Comparison of ENCODE assay signal across 10 mouse cellular contexts in the genomic region with DNA sequence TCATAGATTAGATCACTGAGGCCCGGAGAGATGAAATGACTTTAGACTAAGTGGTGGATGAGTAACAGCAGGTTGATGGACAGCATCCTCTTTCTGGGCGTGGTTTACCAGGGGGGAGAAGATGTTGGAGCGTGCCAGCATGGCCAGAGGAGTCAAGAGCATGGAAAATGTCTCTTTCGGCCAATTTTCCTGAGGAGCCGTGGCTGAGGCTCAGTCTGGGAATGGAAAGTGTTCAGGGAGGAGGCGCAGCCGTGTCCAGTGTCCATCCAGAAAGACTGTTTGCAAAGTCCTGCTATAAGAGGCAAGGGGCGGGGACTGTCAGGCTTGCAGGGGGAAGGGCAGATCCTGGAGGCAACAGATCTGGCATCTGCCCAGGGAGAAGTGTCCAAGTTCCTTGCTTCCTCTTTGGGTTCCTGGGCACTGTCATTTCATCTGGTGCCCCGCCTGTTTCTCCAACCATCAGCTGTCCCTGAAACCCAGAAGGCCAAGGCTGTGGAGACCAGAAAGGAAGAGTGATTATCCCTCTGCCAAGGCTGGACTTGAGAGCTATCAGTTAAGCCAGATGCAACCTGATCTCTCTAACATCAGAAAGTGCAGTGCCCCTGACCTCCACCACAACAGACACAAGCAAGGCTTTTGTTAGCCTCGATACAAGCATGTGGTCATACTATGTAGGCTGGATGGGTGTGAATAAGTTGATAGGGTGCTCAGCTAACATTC. TPM values are rescaled to one million over a fixed set of nuclear protein-coding genes. Genes with fewer than 3 reads are reported as not detected.
A peak's percentile ranks its signal among the peaks of the same experiment; 100 is the strongest.
DNase-seq lines count a peak whose midpoint lies in the region; ATAC-seq and TF ChIP-seq lines count a peak whose summit lies in the region.
"Had no signal": no experiment of that assay in that cellular context is flagged by ENCODE, and none has a peak within 500 bp of the region (broad histone marks: within the 10 kb centered on the region; RNA-seq: fewer than 3 reads in every experiment).

No protein-coding gene starts in this region.

- H3K9me3 ChIP-seq in forebrain, postnatal 0 days (ENCODE audit: low read length), result no peaks in the 10 kb centered on the region
- H3K9me3 ChIP-seq in forebrain, embryonic 10.5 days, result no peaks in the 10 kb centered on the region
- H3K9me3 ChIP-seq in ES-E14 (ENCODE audit: control insufficient read depth, insufficient read depth, low read depth, low read length), result no peaks in the 10 kb centered on the region
- H3K9me3 ChIP-seq in kidney, embryonic 14.5 days (ENCODE audit: control insufficient read depth, low read length), result no peaks in the 10 kb centered on the region
- H3K9me3 ChIP-seq: midbrain, embryonic 12.5 days had no signal

- no peak for ATAC-seq in forebrain, postnatal 0 days
- ATAC-seq in kidney, embryonic 14.5 days (ENCODE audit: low FRiP score, low TSS enrichment), result peak; percentile 45; the same call in 1 of the 2 replicates
- ATAC-seq in monocyte, adult 5-6 weeks (replicated peaks; ENCODE audit: insufficient number of reproducible peaks, low FRiP score, low TSS enrichment, poor library complexity, severe bottlenecking), result 0 out of 2 replicates have a peak, but pooled peaks have one; percentile 36

- H3K4me3 ChIP-seq in forebrain, postnatal 0 days (ENCODE audit: low read depth, low read length), result no peak overlapping the region
- H3K4me3 ChIP-seq in forebrain, embryonic 10.5 days, result no peak overlapping the region
- H3K4me3 ChIP-seq in ES-E14 (ENCODE audit: insufficient read depth in 1 of 2, low read depth in 1 of 2, low read length in 2 of 2, poor library complexity in 1 of 2, severe bottlenecking in 1 of 2), result no peak overlapping the region
- H3K4me3 ChIP-seq in kidney, embryonic 14.5 days (ENCODE audit: low read length), result no peak overlapping the region
- H3K4me3 ChIP-seq: midbrain, embryonic 12.5 days had no signal

- no peak for TF ChIP-seq CTCF in forebrain, postnatal 0 days (IDR thresholded peaks at IDR 0.05; ENCODE audit: low read depth)

- no peaks in the 10 kb centered on the region for H3K27me3 ChIP-seq in forebrain, postnatal 0 days (ENCODE audit: insufficient read depth, low read length)
- H3K27me3 ChIP-seq in forebrain, embryonic 10.5 days (ENCODE audit: poor library complexity, severe bottlenecking), result no peaks in the 10 kb centered on the region
- H3K27me3 ChIP-seq in kidney, embryonic 14.5 days (ENCODE audit: control insufficient read depth, insufficient read depth, low read length), result no peaks in the 10 kb centered on the region
- H3K27me3 ChIP-seq: midbrain, embryonic 12.5 days had no signal

- no peak overlapping the region for H3K9ac ChIP-seq in forebrain, postnatal 0 days
- peak overlapping the region; percentile 29; the same call in 1 of the 2 replicates for H3K9ac ChIP-seq in ES-E14 (ENCODE audit: insufficient read depth, low read depth, low read length, poor library complexity, severe bottlenecking)
- no peak overlapping the region for H3K9ac ChIP-seq in kidney, embryonic 14.5 days (ENCODE audit: low read depth, low read length)
- H3K9ac ChIP-seq: midbrain, embryonic 12.5 days had no signal

- WGBS in forebrain, postnatal 0 days, result 77% methylated on average over 10 of the region's 10 CpGs
- WGBS in forebrain, embryonic 10.5 days, result 78% methylated on average over 10 of the region's 10 CpGs
- 61% methylated on average over 10 of the region's 10 CpGs for WGBS in kidney, embryonic 14.5 days

- peaks cover 14% of the 10 kb centered on the region for H3K4me1 ChIP-seq in forebrain, postnatal 0 days (ENCODE audit: insufficient read depth)
- peaks cover 15% of the 10 kb centered on the region for H3K4me1 ChIP-seq in forebrain, embryonic 10.5 days
- H3K4me1 ChIP-seq in ES-E14 (ENCODE audit: control insufficient read depth in 2 of 2, insufficient read depth in 2 of 2, low read length in 2 of 2, poor library complexity in 1 of 2), result no peaks in the 10 kb centered on the region; a peak in 1 of 4 replicates
- H3K4me1 ChIP-seq in kidney, embryonic 14.5 days (ENCODE audit: control insufficient read depth, insufficient read depth, low read length), result peaks cover 3% of the 10 kb centered on the region; the same call in 1 of the 2 replicates

- in situ Hi-C loops in ES-E14 (cut with MboI; ENCODE audit: low sequenced_read_pairs in 2 of 2, unreplicated experiment in 2 of 2), result no loop called here

- H3K36me3 ChIP-seq in forebrain, postnatal 0 days (ENCODE audit: insufficient read depth), result no peaks in the 10 kb centered on the region
- no peaks in the 10 kb centered on the region for H3K36me3 ChIP-seq in forebrain, embryonic 10.5 days (replicated peaks)
- no peaks in the 10 kb centered on the region for H3K36me3 ChIP-seq in ES-E14 (ENCODE audit: control insufficient read depth, insufficient read depth, low read length, poor library complexity, severe bottlenecking)
- H3K36me3 ChIP-seq in kidney, embryonic 14.5 days (ENCODE audit: control insufficient read depth, insufficient read depth, low read length), result no peaks in the 10 kb centered on the region
- H3K36me3 ChIP-seq: midbrain, embryonic 12.5 days had no signal

- peak overlapping the region; percentile 94; the same call in 1 of the 2 replicates for H3K27ac ChIP-seq in forebrain, postnatal 0 days (ENCODE audit: low read depth, low read length)
- no peak overlapping the region for H3K27ac ChIP-seq in forebrain, embryonic 10.5 days
- H3K27ac ChIP-seq in ES-E14 (ENCODE audit: insufficient read depth, low read depth, low read length, poor library complexity, severe bottlenecking), result no peak overlapping the region
- H3K27ac ChIP-seq in kidney, embryonic 14.5 days (ENCODE audit: low read depth, low read length), result no peak overlapping the region

- H3K4me2 ChIP-seq in forebrain, postnatal 0 days (ENCODE audit: low read depth), result no peak overlapping the region
- H3K4me2 ChIP-seq in kidney, embryonic 14.5 days (replicated peaks; ENCODE audit: low read depth, low read length), result no peak overlapping the region

- DNase-seq in forebrain, postnatal 0 days, result no peak
- no peak for DNase-seq in forebrain, embryonic 10.5 days (ENCODE audit: extremely low spot score, low spot score)
- DNase-seq in ES-E14 (ENCODE audit: low read depth, low spot score), result no peak
- DNase-seq in gastrocnemius, postnatal 10 days, result peak; percentile 60
- DNase-seq in right cerebral cortex, postnatal 14 days, result no peak
- no peak for DNase-seq in neural tube, embryonic 10.5 days (ENCODE audit: extremely low spot score, low spot score)

TF ChIP-seq in ES-E14, 5 proteins besides CTCF, POLR2A, EP300 and RAD21:
- no peak for TF ChIP-seq ZNF384 (IDR thresholded peaks at IDR 0.05; ENCODE audit: low read depth, low read length)
- TF ChIP-seq CHD2 (IDR thresholded peaks at IDR 0.05; ENCODE audit: low read depth, low read length), result no peak
- TF ChIP-seq MAFK (IDR thresholded peaks at IDR 0.05; ENCODE audit: insufficient read depth, low read depth, low read length), result no peak
- TF ChIP-seq ZC3H11A (IDR thresholded peaks at IDR 0.05; ENCODE audit: borderline replicate concordance, low read depth, low read length), result no peak
- no peak for TF ChIP-seq HCFC1 (IDR thresholded peaks at IDR 0.05; ENCODE audit: borderline replicate concordance, insufficient read depth, low read length)

RNA-seq across cellular contexts. Expression of a gene that starts 16.2 kb away (rescaled TPM):
- total RNA-seq in forebrain, postnatal 0 days (2014; rRNA removed), result 121 and 177 TPM in 2 replicates
- 165 and 166 TPM in 2 replicates for polyA plus RNA-seq in forebrain, postnatal 0 days (2015; fragmentation: Nextera tagmentation; extraction: Ambion mirVana)
- polyA plus RNA-seq in forebrain, embryonic 10.5 days (2016; fragmentation: Nextera tagmentation; extraction: Ambion mirVana), result 90.7 and 93.2 TPM in 2 replicates
- total RNA-seq in ES-E14 (2012; rRNA removed), result 55.0 and 91.6 TPM in 2 replicates
- 10 to 100 TPM; 56.0 to 61.1 TPM for total RNA-seq in gastrocnemius, postnatal 10 days (2021)
- polyA plus RNA-seq in kidney, embryonic 14.5 days (2014; fragmentation: Nextera tagmentation; extraction: Ambion mirVana), result 127 and 147 TPM in 2 replicates
- 74.4 to 107 TPM (median 101 TPM) in 3 replicates for total RNA-seq in monocyte, adult 5-6 weeks (2017)

RNA-seq across cellular contexts. Expression of a gene that starts 26.3 kb away (rescaled TPM):
- total RNA-seq in forebrain, postnatal 0 days (2014; rRNA removed), result 0.46 and 2.7 TPM in 2 replicates
- 0.44 and 0.53 TPM in 2 replicates for polyA plus RNA-seq in forebrain, postnatal 0 days (2015; fragmentation: Nextera tagmentation; extraction: Ambion mirVana)
- polyA plus RNA-seq in forebrain, embryonic 10.5 days (2016; fragmentation: Nextera tagmentation; extraction: Ambion mirVana), result 0.16 and 0.18 TPM in 2 replicates
- 0.16 and 0.18 TPM in 2 replicates for total RNA-seq in ES-E14 (2012; rRNA removed)
- 10 to 100 TPM in 1 of 2 experiments, 1 to 10 TPM in 1; 9.1 to 11.5 TPM for total RNA-seq in gastrocnemius, postnatal 10 days (2021)
- polyA plus RNA-seq in kidney, embryonic 14.5 days (2014; fragmentation: Nextera tagmentation; extraction: Ambion mirVana), result 46.9 and 61.8 TPM in 2 replicates
- 0.68 to 0.75 TPM in 2 of 3 replicates, not detected in the other for total RNA-seq in monocyte, adult 5-6 weeks (2017)
- polyA plus RNA-seq: midbrain, embryonic 12.5 days had no signal

RNA-seq across cellular contexts. Expression of a gene that starts 30.2 kb away (rescaled TPM):
- total RNA-seq in forebrain, postnatal 0 days (2014; rRNA removed), result not detected in 2 replicates
- not detected in 2 replicates for polyA plus RNA-seq in forebrain, postnatal 0 days (2015; fragmentation: Nextera tagmentation; extraction: Ambion mirVana)
- polyA plus RNA-seq in forebrain, embryonic 10.5 days (2016; fragmentation: Nextera tagmentation; extraction: Ambion mirVana), result not detected in 2 replicates
- 3.9 and 5.7 TPM in 2 replicates for total RNA-seq in ES-E14 (2012; rRNA removed)
- 1 to 10 TPM; 1.5 to 1.6 TPM for total RNA-seq in gastrocnemius, postnatal 10 days (2021)
- polyA plus RNA-seq in kidney, embryonic 14.5 days (2014; fragmentation: Nextera tagmentation; extraction: Ambion mirVana), result 28.2 and 37.2 TPM in 2 replicates
- total RNA-seq in monocyte, adult 5-6 weeks (2017), result not detected in 3 replicates
- polyA plus RNA-seq: midbrain, embryonic 12.5 days had no signal

RNA-seq across cellular contexts. Expression of a gene that starts 33.8 kb away (rescaled TPM):
- 21.5 and 30.8 TPM in 2 replicates for total RNA-seq in forebrain, postnatal 0 days (2014; rRNA removed)
- 26.6 and 29.9 TPM in 2 replicates for polyA plus RNA-seq in forebrain, postnatal 0 days (2015; fragmentation: Nextera tagmentation; extraction: Ambion mirVana)
- 39.1 and 40.3 TPM in 2 replicates for polyA plus RNA-seq in forebrain, embryonic 10.5 days (2016; fragmentation: Nextera tagmentation; extraction: Ambion mirVana)
- 39.3 and 87.4 TPM in 2 replicates for total RNA-seq in ES-E14 (2012; rRNA removed)
- 10 to 100 TPM; 12.5 to 19.3 TPM for total RNA-seq in gastrocnemius, postnatal 10 days (2021)
- polyA plus RNA-seq in kidney, embryonic 14.5 days (2014; fragmentation: Nextera tagmentation; extraction: Ambion mirVana), result 35.4 and 40.8 TPM in 2 replicates
- total RNA-seq in monocyte, adult 5-6 weeks (2017), result 10.0 to 12.9 TPM (median 10.6 TPM) in 3 replicates

RNA-seq across cellular contexts. Expression of a gene that starts 48.9 kb away (rescaled TPM):
- not detected in 2 replicates for total RNA-seq in forebrain, postnatal 0 days (2014; rRNA removed)
- polyA plus RNA-seq in forebrain, postnatal 0 days (2015; fragmentation: Nextera tagmentation; extraction: Ambion mirVana), result not detected in 2 replicates
- not detected in 2 replicates for polyA plus RNA-seq in forebrain, embryonic 10.5 days (2016; fragmentation: Nextera tagmentation; extraction: Ambion mirVana)
- 0.63 TPM in 1 of 2 replicates, not detected in the other for total RNA-seq in ES-E14 (2012; rRNA removed)
- total RNA-seq in gastrocnemius, postnatal 10 days (2021), result not detected
- polyA plus RNA-seq in kidney, embryonic 14.5 days (2014; fragmentation: Nextera tagmentation; extraction: Ambion mirVana), result 1.1 TPM in 2 replicates
- not detected in 3 replicates for total RNA-seq in monocyte, adult 5-6 weeks (2017)
- polyA plus RNA-seq: embryonic facial prominence, embryonic 14.5 days; midbrain, embryonic 12.5 days had no signal
